In genomic region chr5:34526477-34526775, GRCm38 (mm10) we compare ENCODE assay signal across 9 mouse cellular contexts. TPM values are rescaled to one million over a fixed set of nuclear protein-coding genes. Genes with fewer than 3 reads are reported as not detected.
DNase-seq lines count a peak whose midpoint lies in the region; ATAC-seq and TF ChIP-seq lines count a peak whose summit lies in the region.
"Had no signal": no experiment of that assay in that cellular context is flagged by ENCODE, and none has a peak within 500 bp of the region (broad histone marks: within the 10 kb centered on the region; RNA-seq: fewer than 3 reads in every experiment).

No protein-coding gene starts in this region.

- no peak for DNase-seq in heart, adult 18-20 months
- no peak for DNase-seq in midbrain, embryonic 10.5 days (ENCODE audit: low spot score)
- no peak for DNase-seq in hindbrain, postnatal 0 days (ENCODE audit: low spot score)
- no peak for DNase-seq in cerebellum, adult 11 months
- DNase-seq in adrenal gland, postnatal 10 days, result no peak
- DNase-seq: cerebellum, adult 8-10 months had no signal

- H3K27me3 ChIP-seq in heart, embryonic 12.5 days (replicated peaks), result no peaks in the 10 kb centered on the region
- H3K27me3 ChIP-seq in midbrain, embryonic 10.5 days (ENCODE audit: low read depth, poor library complexity, severe bottlenecking), result peaks cover 30% of the 10 kb centered on the region
- no peaks in the 10 kb centered on the region; the same call in 1 of the 2 replicates for H3K27me3 ChIP-seq in midbrain, embryonic 15.5 days (replicated peaks)
- no peaks in the 10 kb centered on the region for H3K27me3 ChIP-seq in hindbrain, postnatal 0 days (ENCODE audit: insufficient read depth, low read length)
- H3K27me3 ChIP-seq in stomach, embryonic 14.5 days (ENCODE audit: control insufficient read depth, insufficient read depth, low read length), result no peaks in the 10 kb centered on the region

- H3K9ac ChIP-seq in heart, embryonic 12.5 days, result 0 out of 2 replicates have a peak overlapping the region, but pooled peaks have one; percentile 76
- no peak overlapping the region for H3K9ac ChIP-seq in midbrain, embryonic 15.5 days
- H3K9ac ChIP-seq in hindbrain, postnatal 0 days (replicated peaks; ENCODE audit: low read length), result no peak overlapping the region
- H3K9ac ChIP-seq in stomach, embryonic 14.5 days (replicated peaks; ENCODE audit: low read depth, low read length), result no peak overlapping the region

- no peak overlapping the region for H3K27ac ChIP-seq in heart, embryonic 12.5 days (ENCODE audit: poor library complexity, severe bottlenecking)
- no peak overlapping the region for H3K27ac ChIP-seq in midbrain, embryonic 10.5 days (replicated peaks)
- no peak overlapping the region for H3K27ac ChIP-seq in midbrain, embryonic 15.5 days
- no peak overlapping the region for H3K27ac ChIP-seq in hindbrain, postnatal 0 days
- no peak overlapping the region for H3K27ac ChIP-seq in stomach, embryonic 14.5 days (ENCODE audit: low read length)

- WGBS in heart, embryonic 12.5 days, result 39% methylated on average over 5 of the region's 5 CpGs
- 34% methylated on average over 5 of the region's 5 CpGs for WGBS in midbrain, embryonic 10.5 days
- 36% methylated on average over 5 of the region's 5 CpGs for WGBS in midbrain, embryonic 15.5 days
- WGBS in hindbrain, postnatal 0 days, result 47% methylated on average over 5 of the region's 5 CpGs
- 43% methylated on average over 5 of the region's 5 CpGs for WGBS in stomach, embryonic 14.5 days

- H3K4me3 ChIP-seq in heart, embryonic 12.5 days, result peak overlapping the region; percentile 62
- H3K4me3 ChIP-seq in midbrain, embryonic 10.5 days, result peak overlapping the region; percentile 65
- no peak overlapping the region for H3K4me3 ChIP-seq in midbrain, embryonic 15.5 days
- 0 out of 2 replicates have a peak overlapping the region, but pooled peaks have one; percentile 51 for H3K4me3 ChIP-seq in hindbrain, postnatal 0 days (ENCODE audit: low read length)
- 0 out of 2 replicates have a peak overlapping the region, but pooled peaks have one; percentile 48 for H3K4me3 ChIP-seq in stomach, embryonic 14.5 days (ENCODE audit: low read depth, low read length)

- H3K9me3 ChIP-seq in heart, embryonic 12.5 days (replicated peaks), result no peaks in the 10 kb centered on the region
- H3K9me3 ChIP-seq in midbrain, embryonic 10.5 days (replicated peaks), result no peaks in the 10 kb centered on the region
- no peaks in the 10 kb centered on the region for H3K9me3 ChIP-seq in midbrain, embryonic 15.5 days
- no peaks in the 10 kb centered on the region for H3K9me3 ChIP-seq in hindbrain, postnatal 0 days (ENCODE audit: low read length)
- H3K9me3 ChIP-seq in stomach, embryonic 14.5 days (ENCODE audit: control insufficient read depth, low read depth, low read length), result no peaks in the 10 kb centered on the region

- H3K4me1 ChIP-seq in heart, embryonic 12.5 days (replicated peaks), result peaks cover 15% of the 10 kb centered on the region
- H3K4me1 ChIP-seq in midbrain, embryonic 10.5 days, result peaks cover 12% of the 10 kb centered on the region
- H3K4me1 ChIP-seq in midbrain, embryonic 15.5 days, result peaks cover 6% of the 10 kb centered on the region
- peaks cover 4% of the 10 kb centered on the region; the same call in 1 of the 2 replicates for H3K4me1 ChIP-seq in hindbrain, postnatal 0 days (ENCODE audit: insufficient read depth, low read length)
- H3K4me1 ChIP-seq in stomach, embryonic 14.5 days (ENCODE audit: control insufficient read depth, insufficient read depth, low read length), result peaks cover 3% of the 10 kb centered on the region; the same call in 1 of the 2 replicates

- no peak for TF ChIP-seq CTCF in hindbrain, postnatal 0 days (IDR thresholded peaks at IDR 0.05; ENCODE audit: low read depth)

- no peaks in the 10 kb centered on the region for H3K36me3 ChIP-seq in heart, embryonic 12.5 days
- no peaks in the 10 kb centered on the region for H3K36me3 ChIP-seq in midbrain, embryonic 10.5 days
- no peaks in the 10 kb centered on the region for H3K36me3 ChIP-seq in midbrain, embryonic 15.5 days (replicated peaks)
- no peaks in the 10 kb centered on the region for H3K36me3 ChIP-seq in hindbrain, postnatal 0 days (ENCODE audit: insufficient read depth, low read length)
- H3K36me3 ChIP-seq in stomach, embryonic 14.5 days (ENCODE audit: control insufficient read depth, insufficient read depth, low read length), result no peaks in the 10 kb centered on the region

- peak overlapping the region; percentile 82 for H3K4me2 ChIP-seq in heart, embryonic 12.5 days
- H3K4me2 ChIP-seq in midbrain, embryonic 15.5 days, result no peak overlapping the region
- H3K4me2 ChIP-seq in hindbrain, postnatal 0 days (ENCODE audit: low read depth, low read length), result peak overlapping the region; percentile 85
- H3K4me2 ChIP-seq in stomach, embryonic 14.5 days (replicated peaks; ENCODE audit: low read depth, low read length), result peak overlapping the region; percentile 62

- ATAC-seq in heart, embryonic 12.5 days (ENCODE audit: insufficient number of reproducible peaks, low FRiP score), result no peak
- ATAC-seq in midbrain, embryonic 15.5 days (replicated peaks), result no peak
- ATAC-seq in hindbrain, postnatal 0 days, result no peak
- no peak for ATAC-seq in stomach, embryonic 14.5 days (ENCODE audit: insufficient number of reproducible peaks, insufficient read depth, low FRiP score, low read depth)

RNA-seq across cellular contexts. Expression of gene Sh3bp2, which starts 0.8 kb away (rescaled TPM):
- 3.0 and 6.4 TPM in 2 replicates for polyA plus RNA-seq in heart, embryonic 12.5 days (2016; fragmentation: Nextera tagmentation; extraction: Ambion mirVana)
- total RNA-seq in heart, adult 18-20 months (2021), result 1 to 10 TPM; 2.6 to 3.2 TPM
- polyA plus RNA-seq in midbrain, embryonic 10.5 days (2016; fragmentation: Nextera tagmentation; extraction: Ambion mirVana), result 6.4 and 10.3 TPM in 2 replicates
- 25.4 and 25.9 TPM in 2 replicates for polyA plus RNA-seq in midbrain, embryonic 15.5 days (2015; fragmentation: Nextera tagmentation; extraction: Ambion mirVana)
- 29.8 and 37.7 TPM in 2 replicates for total RNA-seq in hindbrain, postnatal 0 days (2014; rRNA removed)
- 12.0 and 14.1 TPM in 2 replicates for polyA plus RNA-seq in hindbrain, postnatal 0 days (2015; fragmentation: Nextera tagmentation; extraction: Ambion mirVana)
- polyA plus RNA-seq in stomach, embryonic 14.5 days (2014; fragmentation: Nextera tagmentation; extraction: Ambion mirVana), result 8.5 and 9.4 TPM in 2 replicates
- 1 to 10 TPM; 5.9 to 7.0 TPM for total RNA-seq in adrenal gland, postnatal 10 days (2021)

RNA-seq across cellular contexts. Expression of gene Tnip2, which starts 12.6 kb away (rescaled TPM):
- polyA plus RNA-seq in heart, embryonic 12.5 days (2016; fragmentation: Nextera tagmentation; extraction: Ambion mirVana), result 15.8 and 19.5 TPM in 2 replicates
- total RNA-seq in heart, adult 18-20 months (2021), result 1 to 10 TPM; 5.7 to 5.9 TPM
- polyA plus RNA-seq in midbrain, embryonic 10.5 days (2016; fragmentation: Nextera tagmentation; extraction: Ambion mirVana), result 5.3 and 8.0 TPM in 2 replicates
- 10.9 and 13.0 TPM in 2 replicates for polyA plus RNA-seq in midbrain, embryonic 15.5 days (2015; fragmentation: Nextera tagmentation; extraction: Ambion mirVana)
- total RNA-seq in hindbrain, postnatal 0 days (2014; rRNA removed), result 11.1 and 12.8 TPM in 2 replicates
- 14.1 and 14.5 TPM in 2 replicates for polyA plus RNA-seq in hindbrain, postnatal 0 days (2015; fragmentation: Nextera tagmentation; extraction: Ambion mirVana)
- polyA plus RNA-seq in stomach, embryonic 14.5 days (2014; fragmentation: Nextera tagmentation; extraction: Ambion mirVana), result 21.2 and 23.8 TPM in 2 replicates
- 10 to 100 TPM; 10.6 to 16.1 TPM for total RNA-seq in adrenal gland, postnatal 10 days (2021)

RNA-seq across cellular contexts. Expression of gene Add1, which starts 47.0 kb away (rescaled TPM):
- 188 and 189 TPM in 2 replicates for polyA plus RNA-seq in heart, embryonic 12.5 days (2016; fragmentation: Nextera tagmentation; extraction: Ambion mirVana)
- total RNA-seq in heart, adult 18-20 months (2021), result 100 to 1,000 TPM; 124 to 133 TPM
- 166 and 195 TPM in 2 replicates for polyA plus RNA-seq in midbrain, embryonic 10.5 days (2016; fragmentation: Nextera tagmentation; extraction: Ambion mirVana)
- polyA plus RNA-seq in midbrain, embryonic 15.5 days (2015; fragmentation: Nextera tagmentation; extraction: Ambion mirVana), result 218 and 221 TPM in 2 replicates
- 272 and 279 TPM in 2 replicates for total RNA-seq in hindbrain, postnatal 0 days (2014; rRNA removed)
- 165 and 166 TPM in 2 replicates for polyA plus RNA-seq in hindbrain, postnatal 0 days (2015; fragmentation: Nextera tagmentation; extraction: Ambion mirVana)
- 193 and 196 TPM in 2 replicates for polyA plus RNA-seq in stomach, embryonic 14.5 days (2014; fragmentation: Nextera tagmentation; extraction: Ambion mirVana)
- 100 to 1,000 TPM; 135 to 182 TPM for total RNA-seq in adrenal gland, postnatal 10 days (2021)
